Mouse (Mus musculus): ENCODE data around the gene Fzd2. TPM values are rescaled to one million over a fixed set of nuclear protein-coding genes. Genes with fewer than 3 reads are reported as not detected.
A peak's percentile ranks its signal among the peaks of the same experiment; 100 is the strongest.

Gene Fzd2
- polyA plus RNA-seq, 1 experiment from 2014 or later: 0.99 TPM

DNA sequence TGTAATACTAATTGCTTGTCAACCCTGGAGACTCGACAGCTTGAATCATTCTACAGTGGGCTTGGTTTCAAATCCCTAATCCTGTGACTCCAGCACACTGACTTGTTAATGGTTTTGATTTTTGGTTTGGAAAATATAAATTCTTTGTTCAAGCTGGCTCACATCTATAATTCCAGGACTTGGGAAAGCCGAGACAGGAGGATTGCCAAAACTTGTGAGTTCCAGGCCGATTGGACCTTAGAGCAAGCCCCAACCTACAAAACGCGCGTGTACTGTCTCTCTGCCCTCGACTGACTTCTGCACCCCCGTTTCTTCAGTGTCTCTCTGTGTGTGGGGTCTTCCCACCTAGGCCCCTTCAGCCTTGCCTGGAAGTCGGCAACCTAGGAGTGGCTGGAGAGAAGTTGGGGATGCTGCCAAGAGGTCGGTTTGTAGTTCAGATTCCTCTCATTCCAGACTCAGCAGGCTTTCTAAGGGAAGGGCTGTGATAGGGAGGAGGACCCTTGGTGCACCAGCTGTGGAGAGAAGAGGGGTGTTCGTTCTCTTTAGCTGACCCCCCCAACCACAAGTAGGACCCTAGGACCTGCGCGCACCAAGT is 22.1 kb upstream of the Fzd2 start:
- WGBS (ENCODE audit: insufficient replicate concordance): 35% methylated on average over 13 of the region's 13 CpGs
- Histone ChIP-seq H3K4me1 (replicated peaks) (peaks cover 15% of the 10 kb centered on the region), H3K9ac (no peak overlapping the region), H3K4me3 (replicated peaks) (no peak overlapping the region), H3K4me2 (no peak overlapping the region), H3K36me3 (no peaks in the 10 kb centered on the region), H3K27ac (no peak overlapping the region; the same call in 1 of the 2 replicates), H3K9me3 (replicated peaks) (0 out of 2 replicates have a peak, but pooled peaks cover 5% of the 10 kb centered on the region), H3K27me3 (peaks cover 52% of the 10 kb centered on the region)
- ATAC-seq (ENCODE audit: low read depth) (no peak), DNase-seq (no peak)

DNA sequence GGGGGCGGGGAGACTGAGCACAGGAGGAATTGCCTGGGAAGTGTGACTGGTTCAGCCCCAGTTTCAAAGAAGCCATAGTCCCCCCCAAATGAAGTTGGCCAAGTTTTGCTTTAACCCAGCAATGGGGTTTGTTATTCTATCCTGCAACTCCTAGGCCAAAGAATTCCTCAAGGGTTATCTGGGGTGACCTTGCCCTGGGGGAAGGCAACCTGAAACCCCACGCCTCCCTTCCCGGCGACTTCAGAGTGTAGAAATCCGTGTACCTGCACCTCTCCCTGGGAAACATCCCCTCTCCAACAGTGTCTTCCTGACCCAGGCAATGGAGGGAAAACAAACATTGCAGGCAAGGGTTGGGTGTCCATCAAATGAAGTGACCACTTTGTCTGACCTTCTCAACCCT is 21.5 kb upstream of the Fzd2 start:
- ATAC-seq (ENCODE audit: low read depth) (no peak), DNase-seq (no peak)
- H3K9me3 ChIP-seq (replicated peaks): 0 out of 2 replicates have a peak, but pooled peaks cover 5% of the 10 kb centered on the region
- 28% methylated on average over 5 of the region's 5 CpGs for WGBS (ENCODE audit: insufficient replicate concordance)
- no peak overlapping the region for H3K4me2 ChIP-seq
- H3K9ac ChIP-seq: no peak overlapping the region
- no peak overlapping the region for H3K27ac ChIP-seq
- peaks cover 15% of the 10 kb centered on the region for H3K4me1 ChIP-seq (replicated peaks)
- H3K4me3 ChIP-seq (replicated peaks): no peak overlapping the region
- no peaks in the 10 kb centered on the region for H3K36me3 ChIP-seq
- peaks cover 50% of the 10 kb centered on the region for H3K27me3 ChIP-seq

DNA sequence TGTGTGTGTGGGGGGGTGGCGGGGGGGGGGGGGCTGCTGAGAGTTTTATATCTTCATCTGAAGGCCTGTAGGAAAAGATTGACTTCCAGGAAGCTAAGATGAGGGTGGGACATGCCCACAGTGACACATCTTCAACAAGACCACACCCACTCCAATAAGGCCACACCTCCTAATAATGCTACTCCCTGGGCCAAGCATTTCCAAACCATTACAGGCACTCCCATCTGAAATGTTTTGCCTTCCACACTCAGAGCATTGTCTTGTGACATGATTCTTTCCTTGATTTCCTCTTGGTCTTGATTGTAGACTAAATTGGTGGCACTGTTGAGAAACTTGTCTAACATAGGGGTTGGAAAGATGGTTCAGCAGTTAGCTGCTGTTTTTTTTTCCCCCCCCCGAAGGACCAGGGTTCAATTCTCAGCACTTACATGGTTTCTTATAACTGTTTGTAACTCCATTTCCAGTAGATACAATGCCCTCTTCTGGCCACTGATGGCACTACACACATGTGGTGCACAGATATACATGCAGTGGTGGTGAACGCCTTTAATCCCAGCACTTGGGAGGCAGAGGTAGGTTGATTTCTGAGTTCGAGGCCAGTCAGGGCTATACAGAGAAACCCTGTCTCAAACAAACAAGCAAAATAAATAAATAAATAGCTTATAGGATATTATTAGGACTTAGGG is 17.6 kb upstream of the Fzd2 start:
- ATAC-seq (ENCODE audit: low read depth): no peak
- Histone ChIP-seq H3K9me3 (replicated peaks) (0 out of 2 replicates have a peak, but pooled peaks cover 5% of the 10 kb centered on the region), H3K36me3 (no peaks in the 10 kb centered on the region), H3K4me2 (no peak overlapping the region), H3K9ac (no peak overlapping the region), H3K4me1 (replicated peaks) (no peaks in the 10 kb centered on the region), H3K4me3 (replicated peaks) (no peak overlapping the region), H3K27me3 (peaks cover 26% of the 10 kb centered on the region), H3K27ac (no peak overlapping the region)
- 77% methylated on average over 4 of the region's 4 CpGs for WGBS (ENCODE audit: insufficient replicate concordance)
- no peak for DNase-seq

DNA sequence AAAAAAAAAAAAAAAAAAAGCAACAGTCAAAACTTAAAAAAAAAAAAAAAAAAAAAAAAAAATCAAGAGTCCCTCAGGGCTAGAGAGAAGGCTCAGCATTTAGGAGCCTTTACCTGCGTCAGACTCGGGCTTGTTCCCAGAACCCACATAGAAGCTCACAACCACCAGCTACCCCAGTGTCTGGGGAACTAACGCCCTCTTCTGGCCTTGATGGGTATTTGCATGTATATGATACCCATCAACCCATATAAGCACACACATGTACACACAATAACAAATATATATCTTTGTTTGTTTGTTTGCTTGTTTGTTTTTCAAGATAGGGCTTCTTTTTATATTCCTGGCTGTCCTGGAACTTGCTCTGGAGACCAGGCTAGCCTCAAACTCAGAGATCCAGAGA is 16.6 kb upstream of the Fzd2 start:
- no peak for ATAC-seq (ENCODE audit: low read depth)
- 0 out of 2 replicates have a peak, but pooled peaks cover 5% of the 10 kb centered on the region for H3K9me3 ChIP-seq (replicated peaks)
- H3K27me3 ChIP-seq: peaks cover 16% of the 10 kb centered on the region
- H3K4me2 ChIP-seq: no peak overlapping the region
- no peak overlapping the region for H3K9ac ChIP-seq
- H3K27ac ChIP-seq: no peak overlapping the region
- no peaks in the 10 kb centered on the region for H3K36me3 ChIP-seq
- no peaks in the 10 kb centered on the region for H3K4me1 ChIP-seq (replicated peaks)
- H3K4me3 ChIP-seq (replicated peaks): no peak overlapping the region
- no peak for DNase-seq
- WGBS (ENCODE audit: insufficient replicate concordance): 69% methylated on average over 3 of the region's 3 CpGs

DNA sequence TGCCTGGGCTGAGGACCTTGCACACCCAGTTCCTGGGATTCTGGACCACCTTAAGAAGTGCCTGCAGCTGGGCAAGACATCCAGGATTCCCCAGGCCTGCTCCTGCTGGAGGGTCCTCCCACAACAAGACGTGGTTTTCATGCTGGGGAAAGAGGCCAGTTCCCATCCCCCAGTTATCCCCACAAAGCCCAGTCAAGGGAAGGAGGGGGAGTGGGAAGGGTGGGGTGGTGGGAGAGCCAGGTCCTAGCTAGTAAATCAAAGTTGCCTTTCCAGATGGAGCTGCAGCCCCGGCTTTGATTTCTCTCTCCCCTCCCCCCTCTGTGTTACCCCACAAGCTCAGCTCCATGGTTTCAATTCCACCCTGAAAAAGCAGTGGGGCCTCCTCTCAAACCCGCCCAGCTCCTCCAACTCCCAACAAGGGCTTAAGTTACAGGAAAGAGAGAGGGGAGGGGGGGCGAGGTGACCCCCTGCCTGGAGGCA is 8.8 kb upstream of the Fzd2 start:
- H3K4me1 ChIP-seq (replicated peaks): no peaks in the 10 kb centered on the region
- H3K9ac ChIP-seq: no peak overlapping the region
- no peaks in the 10 kb centered on the region for H3K9me3 ChIP-seq (replicated peaks)
- no peak for ATAC-seq (ENCODE audit: low read depth)
- no peak for DNase-seq
- no peaks in the 10 kb centered on the region for H3K36me3 ChIP-seq
- no peak overlapping the region for H3K4me2 ChIP-seq
- no peak overlapping the region for H3K4me3 ChIP-seq (replicated peaks)
- H3K27ac ChIP-seq: no peak overlapping the region
- 39% methylated on average over 3 of the region's 4 CpGs for WGBS (ENCODE audit: insufficient replicate concordance)
- H3K27me3 ChIP-seq: peaks cover 10% of the 10 kb centered on the region

DNA sequence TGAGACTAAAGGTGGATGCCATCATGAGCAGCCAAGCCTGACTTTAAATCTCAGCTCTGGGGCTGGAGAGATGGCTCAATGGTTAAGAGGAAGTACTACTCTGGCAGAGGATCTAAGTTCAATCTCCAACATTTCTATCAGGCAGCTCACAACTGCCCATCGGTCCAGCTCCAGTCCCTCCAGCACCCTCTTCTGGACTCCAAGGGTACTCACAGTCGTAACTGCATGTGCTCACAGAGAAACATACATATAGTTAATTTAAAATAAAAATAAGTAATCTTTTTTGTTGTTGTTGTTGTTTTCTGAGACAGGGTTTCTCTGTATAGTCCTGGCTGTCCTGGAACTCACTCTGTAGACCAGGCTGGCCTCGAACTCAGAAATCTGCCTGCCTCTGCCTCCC is 4.3 kb upstream of the Fzd2 start:
- no peak for DNase-seq

DNA sequence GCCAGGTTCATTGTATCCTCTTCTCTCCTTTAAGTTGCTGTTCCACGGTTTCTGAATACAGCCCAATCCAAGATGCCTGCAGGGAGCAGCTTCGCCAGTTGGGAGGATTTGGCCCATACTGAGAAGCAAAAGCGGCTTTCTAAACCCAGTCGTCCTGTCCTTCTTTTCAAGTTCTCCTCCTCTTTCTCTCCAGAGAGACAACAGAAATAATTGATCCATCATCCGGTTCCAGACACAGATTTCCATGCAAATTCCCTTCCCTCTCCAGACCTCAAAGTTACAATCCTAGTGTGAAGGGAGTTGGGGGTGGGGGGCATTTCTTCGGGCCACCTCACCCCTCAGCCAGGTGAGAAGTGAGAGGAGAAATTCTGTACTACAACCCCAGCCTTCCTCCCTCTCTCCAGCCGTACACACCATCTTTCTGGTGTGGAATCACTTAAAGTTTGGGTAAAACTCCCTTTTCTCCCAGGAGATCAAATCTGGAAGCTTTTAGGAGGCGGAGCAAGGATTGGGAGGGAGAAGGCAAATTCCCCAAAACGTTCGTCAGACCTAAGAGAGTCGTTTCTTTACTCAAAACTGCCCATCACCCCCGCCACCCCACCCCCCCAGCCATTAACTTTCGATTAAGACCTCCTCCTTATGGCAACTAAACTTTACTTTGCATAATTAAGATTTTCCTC is 1.2 kb upstream of the Fzd2 start:
- H3K9ac ChIP-seq: no peak overlapping the region

More for the DNA sequence above, 4.3 kb upstream of the Fzd2 start:
- peaks cover 8% of the 10 kb centered on the region for H3K4me1 ChIP-seq (replicated peaks)
- H3K4me3 ChIP-seq (replicated peaks): no peak overlapping the region
- no peak overlapping the region for H3K27ac ChIP-seq
- H3K9ac ChIP-seq: no peak overlapping the region
- no peaks in the 10 kb centered on the region for H3K36me3 ChIP-seq
- H3K27me3 ChIP-seq: peaks cover 53% of the 10 kb centered on the region
- 56% methylated on average over 3 of the region's 3 CpGs for WGBS (ENCODE audit: insufficient replicate concordance)
- H3K4me2 ChIP-seq: no peak overlapping the region
- no peaks in the 10 kb centered on the region for H3K9me3 ChIP-seq (replicated peaks)
- ATAC-seq (ENCODE audit: low read depth): no peak

DNA sequence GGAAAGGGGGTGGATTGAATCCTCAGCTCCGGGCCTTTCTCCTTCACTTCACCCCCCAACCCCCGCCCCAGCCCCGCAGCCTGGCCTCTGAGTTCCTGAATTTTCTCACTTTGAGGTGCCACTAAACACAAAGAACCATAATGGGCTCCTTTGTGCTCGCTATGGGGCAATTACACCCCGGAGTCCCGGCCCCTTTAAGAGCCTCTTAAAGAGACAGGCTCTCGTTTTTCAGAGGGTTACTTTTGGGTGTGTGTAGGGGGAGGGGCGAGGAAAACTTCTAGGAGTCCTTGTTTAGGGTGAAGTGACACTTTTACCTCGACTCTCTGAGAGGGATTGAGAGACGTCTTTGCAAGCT is 723 bp upstream of the Fzd2 start:
- Histone ChIP-seq H3K4me1 (replicated peaks) (peaks cover 15% of the 10 kb centered on the region), H3K4me2 (peak overlapping the region; percentile 59), H3K27ac (no peak overlapping the region), H3K9ac (no peak overlapping the region), H3K36me3 (no peaks in the 10 kb centered on the region), H3K27me3 (peaks cover 79% of the 10 kb centered on the region), H3K4me3 (replicated peaks) (peak overlapping the region; percentile 54), H3K9me3 (replicated peaks) (no peaks in the 10 kb centered on the region)
- ATAC-seq (ENCODE audit: low read depth) (no peak), DNase-seq (no peak)
- WGBS (ENCODE audit: insufficient replicate concordance): 2% methylated on average over 10 of the region's 10 CpGs

More for the DNA sequence above, 1.2 kb upstream of the Fzd2 start:
- H3K9me3 ChIP-seq (replicated peaks): no peaks in the 10 kb centered on the region
- no peaks in the 10 kb centered on the region for H3K36me3 ChIP-seq
- ATAC-seq (ENCODE audit: low read depth) (no peak), DNase-seq (no peak)
- WGBS (ENCODE audit: insufficient replicate concordance): 10% methylated on average over 13 of the region's 13 CpGs
- peak overlapping the region; percentile 54 for H3K4me3 ChIP-seq (replicated peaks)
- peak overlapping the region; percentile 59 for H3K4me2 ChIP-seq
- peak overlapping the region; percentile 13; the same call in 1 of the 2 replicates for H3K27ac ChIP-seq
- peaks cover 74% of the 10 kb centered on the region for H3K27me3 ChIP-seq
- H3K4me1 ChIP-seq (replicated peaks): peaks cover 15% of the 10 kb centered on the region

DNA sequence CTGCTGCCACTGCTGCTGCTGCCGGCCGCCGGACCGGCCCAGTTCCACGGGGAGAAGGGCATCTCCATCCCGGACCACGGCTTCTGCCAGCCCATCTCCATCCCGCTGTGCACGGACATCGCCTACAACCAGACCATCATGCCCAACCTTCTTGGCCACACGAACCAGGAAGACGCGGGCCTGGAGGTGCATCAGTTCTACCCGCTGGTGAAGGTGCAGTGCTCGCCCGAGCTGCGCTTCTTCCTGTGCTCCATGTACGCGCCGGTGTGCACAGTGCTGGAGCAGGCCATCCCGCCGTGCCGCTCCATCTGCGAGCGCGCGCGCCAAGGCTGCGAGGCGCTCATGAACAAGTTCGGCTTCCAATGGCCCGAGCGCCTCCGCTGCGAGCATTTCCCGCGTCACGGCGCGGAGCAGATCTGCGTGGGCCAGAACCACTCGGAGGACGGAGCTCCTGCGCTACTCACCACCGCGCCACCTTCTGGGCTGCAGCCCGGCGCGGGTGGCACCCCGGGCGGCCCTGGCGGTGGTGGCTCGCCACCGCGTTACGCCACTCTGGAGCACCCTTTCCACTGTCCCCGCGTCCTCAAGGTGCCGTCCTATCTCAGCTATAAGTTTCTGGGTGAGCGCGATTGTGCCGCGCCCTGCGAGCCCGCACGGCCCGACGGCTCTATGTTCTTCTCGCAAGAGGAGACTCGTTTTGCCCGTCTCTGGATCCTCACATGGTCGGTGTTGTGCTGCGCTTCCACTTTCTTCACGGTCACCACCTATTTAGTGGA is 769 bp downstream of the Fzd2 start:
- H3K27ac ChIP-seq: peak overlapping the region; percentile 27
- peaks cover 94% of the 10 kb centered on the region for H3K27me3 ChIP-seq
- no peaks in the 10 kb centered on the region for H3K9me3 ChIP-seq (replicated peaks)
- H3K4me3 ChIP-seq (replicated peaks): peak overlapping the region; percentile 54
- H3K4me2 ChIP-seq: peak overlapping the region; percentile 59
- H3K9ac ChIP-seq: peak overlapping the region; percentile 33
- H3K36me3 ChIP-seq: no peaks in the 10 kb centered on the region
- DNase-seq: no peak
- H3K4me1 ChIP-seq (replicated peaks): peaks cover 15% of the 10 kb centered on the region
- no peak for ATAC-seq (ENCODE audit: low read depth)
- WGBS (ENCODE audit: insufficient replicate concordance): 1% methylated on average over 73 of the region's 74 CpGs

DNA sequence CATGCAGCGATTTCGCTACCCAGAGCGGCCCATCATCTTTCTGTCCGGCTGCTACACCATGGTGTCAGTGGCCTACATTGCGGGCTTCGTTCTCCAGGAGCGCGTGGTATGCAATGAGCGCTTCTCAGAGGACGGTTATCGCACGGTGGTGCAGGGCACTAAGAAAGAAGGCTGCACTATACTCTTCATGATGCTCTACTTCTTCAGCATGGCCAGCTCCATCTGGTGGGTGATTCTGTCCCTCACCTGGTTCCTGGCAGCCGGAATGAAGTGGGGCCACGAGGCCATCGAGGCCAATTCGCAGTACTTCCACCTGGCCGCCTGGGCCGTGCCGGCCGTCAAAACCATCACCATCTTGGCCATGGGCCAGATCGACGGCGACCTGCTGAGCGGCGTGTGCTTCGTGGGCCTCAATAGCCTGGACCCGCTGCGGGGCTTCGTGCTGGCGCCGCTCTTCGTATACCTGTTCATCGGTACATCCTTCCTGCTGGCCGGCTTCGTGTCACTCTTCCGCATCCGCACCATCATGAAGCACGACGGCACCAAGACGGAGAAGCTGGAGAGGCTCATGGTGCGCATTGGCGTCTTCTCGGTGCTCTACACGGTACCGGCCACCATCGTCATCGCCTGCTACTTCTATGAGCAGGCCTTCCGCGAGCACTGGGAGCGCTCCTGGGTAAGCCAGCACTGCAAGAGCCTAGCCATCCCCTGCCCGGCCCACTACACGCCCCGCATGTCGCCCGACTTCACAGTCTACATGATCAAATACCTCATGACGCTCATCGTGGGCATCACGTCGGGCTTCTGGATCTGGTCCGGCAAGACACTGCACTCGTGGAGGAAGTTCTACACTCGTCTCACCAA is 1.6 kb downstream of the Fzd2 start:
- no peak for DNase-seq

More for the DNA sequence above, 1.6 kb downstream of the Fzd2 start:
- Histone ChIP-seq H3K4me2 (peak overlapping the region; percentile 59), H3K4me1 (replicated peaks) (peaks cover 15% of the 10 kb centered on the region), H3K9ac (no peak overlapping the region; the same call in 1 of the 2 replicates), H3K27ac (no peak overlapping the region), H3K36me3 (no peaks in the 10 kb centered on the region), H3K4me3 (replicated peaks) (peak overlapping the region; percentile 54), H3K9me3 (replicated peaks) (no peaks in the 10 kb centered on the region), H3K27me3 (peaks cover 99% of the 10 kb centered on the region)
- 5% methylated on average over 62 of the region's 62 CpGs for WGBS (ENCODE audit: insufficient replicate concordance)
- no peak for ATAC-seq (ENCODE audit: low read depth)

Measured in liver, embryonic 13.5 days (tissue).